Mouse (Mus musculus) urinary bladder, postnatal 4 days (tissue): ENCODE measurements at regions not wholly inside any gene's neighbourhood (a gene's known extent, or its start where the extent isn't known, plus 50 kb on each side); places are given as distances from the start of the nearest gene placed in this dataset.
A peak's percentile ranks its signal among the peaks of the same experiment; 100 is the strongest.
"Not testable (repeated sequence)": the region's sequence is repeated elsewhere in the genome, so short reads cannot be mapped to it uniquely, and the experiment has no call there.

ENCODE experiments used
- DNase-seq, 2 experiments: peaks; one replicate each; pipeline ENCODE4 v3.0.0; 2021 to 2022; ENCODE audit warnings: low spot score in 2 of 2

GRCm38 (mm10) chr6:64948839-64949238 lies 93.5 kb upstream of the Smarcad1 start:
- not testable (repeated sequence) for DNase-seq

- no peak for DNase-seq
These were observed 80.5 kb upstream of the Smarcad1 start for GRCm38 (mm10) chr6:64961608-64962486.

GRCm38 (mm10) chr6:64962612-64963011 lies 79.8 kb upstream of the Smarcad1 start:
- no peak for DNase-seq

- DNase-seq: no peak
These were observed 77.7 kb upstream of the Smarcad1 start for GRCm38 (mm10) chr6:64964664-64965063.

- DNase-seq: no peak
These were observed 77.2 kb upstream of the Smarcad1 start for GRCm38 (mm10) chr6:64965203-64965602.

- no peak for DNase-seq
These were observed 72.2 kb upstream of the Smarcad1 start for GRCm38 (mm10) chr6:64970158-64970557.

GRCm38 (mm10) chr6:64973968-64974367 lies 68.4 kb upstream of the Smarcad1 start:
- DNase-seq: peak in 1 of 2 experiments; percentile 62

GRCm38 (mm10) chr6:64974453-64974852 lies 67.9 kb upstream of the Smarcad1 start:
- not testable (repeated sequence) for DNase-seq

GRCm38 (mm10) chr6:64982132-64982531 lies 60.3 kb upstream of the Smarcad1 start:
- no peak for DNase-seq
